Comparison of ENCODE assay signal across 11 mouse cellular contexts in the genomic region with DNA sequence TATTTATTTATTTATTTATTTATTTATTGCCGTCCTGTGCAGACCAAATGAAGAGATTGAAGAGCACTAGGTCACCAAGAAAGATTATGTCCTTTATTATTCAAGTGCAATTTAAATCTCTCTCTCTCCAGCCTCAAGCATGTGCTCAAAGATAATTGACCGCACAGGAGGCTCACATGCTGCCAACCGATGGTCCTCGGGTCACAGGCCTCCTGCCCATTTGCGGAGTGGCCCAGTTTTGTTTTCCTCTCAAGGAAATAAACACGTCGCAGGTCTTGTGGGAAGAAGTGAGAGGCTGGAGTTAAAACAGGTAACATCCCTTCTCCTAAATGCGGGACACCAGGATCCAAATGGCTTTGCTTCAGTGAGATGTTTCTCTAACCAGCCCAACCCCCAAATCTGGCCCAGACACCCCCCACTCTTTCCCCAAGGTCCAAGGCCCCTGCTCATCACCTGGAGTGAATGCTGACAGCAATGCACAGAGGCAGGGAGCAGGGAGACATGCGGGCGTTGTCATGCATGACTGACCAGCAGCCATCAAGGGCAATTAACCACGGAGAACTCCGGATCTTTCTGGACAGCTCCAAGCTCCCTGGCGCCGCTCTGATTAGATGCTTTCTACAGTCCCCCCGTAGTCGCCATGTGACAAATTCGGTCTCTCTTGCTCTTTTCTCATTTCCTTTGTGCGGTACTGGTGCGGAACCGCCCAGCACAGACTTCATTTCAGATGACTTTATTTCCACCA.
DNase-seq lines count a peak whose midpoint lies in the region; ATAC-seq and TF ChIP-seq lines count a peak whose summit lies in the region.
"Had no signal": no experiment of that assay in that cellular context is flagged by ENCODE, and none has a peak within 500 bp of the region (broad histone marks: within the 10 kb centered on the region; RNA-seq: fewer than 3 reads in every experiment).

No protein-coding gene starts in this region.

- no peak overlapping the region for H3K9ac ChIP-seq in forebrain, embryonic 12.5 days
- no peak overlapping the region for H3K9ac ChIP-seq in forebrain, embryonic 14.5 days (ENCODE audit: low read length)
- H3K9ac ChIP-seq in embryonic facial prominence, embryonic 12.5 days, result no peak overlapping the region
- H3K9ac ChIP-seq in kidney, embryonic 15.5 days, result no peak overlapping the region
- 0 out of 2 replicates have a peak overlapping the region, but pooled peaks have one; percentile 8 for H3K9ac ChIP-seq in midbrain, postnatal 0 days (replicated peaks; ENCODE audit: low read length, poor library complexity, severe bottlenecking)

- TF ChIP-seq CTCF in midbrain, postnatal 0 days (IDR thresholded peaks at IDR 0.05), result no peak

- no peak overlapping the region for H3K4me2 ChIP-seq in forebrain, embryonic 12.5 days
- no peak overlapping the region for H3K4me2 ChIP-seq in forebrain, embryonic 14.5 days (ENCODE audit: low read length)
- no peak overlapping the region for H3K4me2 ChIP-seq in embryonic facial prominence, embryonic 12.5 days (replicated peaks)
- H3K4me2 ChIP-seq in kidney, embryonic 15.5 days, result peak overlapping the region; percentile 37
- H3K4me2 ChIP-seq in midbrain, postnatal 0 days (ENCODE audit: low read depth, low read length, poor library complexity, severe bottlenecking), result peak overlapping the region; percentile 30

- no peaks in the 10 kb centered on the region for H3K27me3 ChIP-seq in forebrain, embryonic 12.5 days
- H3K27me3 ChIP-seq in forebrain, embryonic 14.5 days (replicated peaks; ENCODE audit: control insufficient read depth, insufficient read depth, low read length), result no peaks in the 10 kb centered on the region
- H3K27me3 ChIP-seq in embryonic facial prominence, embryonic 12.5 days, result no peaks in the 10 kb centered on the region
- no peaks in the 10 kb centered on the region for H3K27me3 ChIP-seq in kidney, embryonic 15.5 days
- no peaks in the 10 kb centered on the region for H3K27me3 ChIP-seq in midbrain, postnatal 0 days (ENCODE audit: insufficient read depth, low read length)

- no peak for DNase-seq in forebrain, embryonic 14.5 days (ENCODE audit: low spot score)
- peak; percentile 68 for DNase-seq in midbrain, postnatal 0 days (ENCODE audit: low spot score)
- DNase-seq in lung, postnatal 4 days, result no peak
- DNase-seq in left cerebral cortex, postnatal 10 days (ENCODE audit: extremely low spot score in 1 of 2, low spot score in 2 of 2), result no peak
- DNase-seq in T-cell, adult 2 months (ENCODE audit: low spot score), result no peak
- DNase-seq: liver; right cerebral cortex, adult 18-20 months; thymus, adult 18-20 months had no signal

- intact Hi-C loops in left cerebral cortex, postnatal 10 days (cut with DNase I), result no loop called here

- H3K36me3 ChIP-seq in forebrain, embryonic 12.5 days (replicated peaks), result no peaks in the 10 kb centered on the region
- H3K36me3 ChIP-seq in forebrain, embryonic 14.5 days (ENCODE audit: control insufficient read depth, insufficient read depth, low read length), result no peaks in the 10 kb centered on the region
- H3K36me3 ChIP-seq in embryonic facial prominence, embryonic 12.5 days, result no peaks in the 10 kb centered on the region
- H3K36me3 ChIP-seq in kidney, embryonic 15.5 days, result no peaks in the 10 kb centered on the region
- no peaks in the 10 kb centered on the region for H3K36me3 ChIP-seq in midbrain, postnatal 0 days (ENCODE audit: insufficient read depth, low read length)

- H3K27ac ChIP-seq in forebrain, embryonic 12.5 days, result no peak overlapping the region
- H3K27ac ChIP-seq in forebrain, embryonic 14.5 days (ENCODE audit: low read depth, low read length), result no peak overlapping the region
- no peak overlapping the region for H3K27ac ChIP-seq in embryonic facial prominence, embryonic 12.5 days
- H3K27ac ChIP-seq in kidney, embryonic 15.5 days, result peak overlapping the region; percentile 81
- H3K27ac ChIP-seq in midbrain, postnatal 0 days (ENCODE audit: low read depth, low read length), result no peak overlapping the region

- 0 out of 2 replicates have a peak, but pooled peaks have one; percentile 27 for ATAC-seq in forebrain, embryonic 12.5 days (ENCODE audit: low FRiP score)
- no peak for ATAC-seq in forebrain, embryonic 14.5 days
- peak; percentile 85 for ATAC-seq in embryonic facial prominence, embryonic 12.5 days (ENCODE audit: insufficient number of reproducible peaks, insufficient read depth, low FRiP score, low TSS enrichment)
- peak; percentile 96 for ATAC-seq in kidney, embryonic 15.5 days (replicated peaks; ENCODE audit: low FRiP score)
- no peak for ATAC-seq in midbrain, postnatal 0 days (ENCODE audit: low FRiP score)

- H3K4me3 ChIP-seq in forebrain, embryonic 12.5 days (replicated peaks), result no peak overlapping the region
- no peak overlapping the region for H3K4me3 ChIP-seq in forebrain, embryonic 14.5 days (ENCODE audit: low read depth, low read length)
- H3K4me3 ChIP-seq in embryonic facial prominence, embryonic 12.5 days, result no peak overlapping the region
- no peak overlapping the region; the same call in 1 of the 2 replicates for H3K4me3 ChIP-seq in kidney, embryonic 15.5 days (replicated peaks)
- no peak overlapping the region for H3K4me3 ChIP-seq in midbrain, postnatal 0 days (ENCODE audit: low read depth, low read length)

- H3K9me3 ChIP-seq in forebrain, embryonic 12.5 days, result no peaks in the 10 kb centered on the region
- no peaks in the 10 kb centered on the region for H3K9me3 ChIP-seq in forebrain, embryonic 14.5 days (replicated peaks; ENCODE audit: control insufficient read depth, low read length)
- H3K9me3 ChIP-seq in embryonic facial prominence, embryonic 12.5 days, result no peaks in the 10 kb centered on the region
- no peaks in the 10 kb centered on the region for H3K9me3 ChIP-seq in kidney, embryonic 15.5 days (replicated peaks)
- no peaks in the 10 kb centered on the region for H3K9me3 ChIP-seq in midbrain, postnatal 0 days (ENCODE audit: low read length)

- H3K4me1 ChIP-seq in forebrain, embryonic 12.5 days, result peaks cover 4% of the 10 kb centered on the region; the same call in 1 of the 2 replicates
- H3K4me1 ChIP-seq in forebrain, embryonic 14.5 days (ENCODE audit: control insufficient read depth, insufficient read depth, low read length), result no peaks in the 10 kb centered on the region
- H3K4me1 ChIP-seq in embryonic facial prominence, embryonic 12.5 days, result no peaks in the 10 kb centered on the region
- peaks cover 9% of the 10 kb centered on the region; the same call in 1 of the 2 replicates for H3K4me1 ChIP-seq in kidney, embryonic 15.5 days
- H3K4me1 ChIP-seq in midbrain, postnatal 0 days (ENCODE audit: insufficient read depth, low read length), result no peaks in the 10 kb centered on the region

- 79% methylated on average over 20 of the region's 20 CpGs for WGBS in forebrain, embryonic 12.5 days
- WGBS in forebrain, embryonic 14.5 days, result 78% methylated on average over 20 of the region's 20 CpGs
- 74% methylated on average over 20 of the region's 20 CpGs for WGBS in embryonic facial prominence, embryonic 12.5 days
- WGBS in kidney, embryonic 15.5 days, result 43% methylated on average over 20 of the region's 20 CpGs
- 45% methylated on average over 20 of the region's 20 CpGs for WGBS in midbrain, postnatal 0 days

Comparison
In these comparisons a context has a peak if more than half of its experiments do, and no peak if none do; other contexts are left out.
1. ATAC-seq: peak in forebrain, embryonic 12.5 days (single experiment), embryonic facial prominence, embryonic 12.5 days (single experiment) and kidney, embryonic 15.5 days (single experiment); none in forebrain, embryonic 14.5 days (single experiment) and midbrain, postnatal 0 days (single experiment).
2. H3K4me2 ChIP-seq: peak in kidney, embryonic 15.5 days (single experiment) and midbrain, postnatal 0 days (single experiment); none in forebrain, embryonic 12.5 days (single experiment), forebrain, embryonic 14.5 days (single experiment) and embryonic facial prominence, embryonic 12.5 days (single experiment).